ENCODE assay signal across 8 mouse cellular contexts in the genomic region with DNA sequence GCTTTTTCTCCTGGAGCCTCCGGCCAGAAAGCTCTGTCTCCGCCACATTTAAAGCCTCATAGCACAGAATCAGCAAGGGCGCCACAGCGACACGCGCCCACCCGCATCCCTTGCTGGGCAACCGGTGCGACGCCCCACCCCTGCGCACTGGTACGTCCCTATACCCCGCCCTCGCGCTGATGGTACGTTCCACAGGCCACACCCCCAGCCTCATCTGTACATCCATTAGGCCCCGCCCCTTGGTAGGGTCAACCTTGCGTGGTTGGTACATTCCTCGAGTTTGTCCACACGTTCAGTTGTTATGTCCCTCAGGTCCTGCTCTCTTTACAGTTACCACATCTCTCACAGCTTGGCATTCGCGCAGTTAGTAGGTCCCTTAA. TPM values are rescaled to one million over a fixed set of nuclear protein-coding genes. Genes with fewer than 3 reads are reported as not detected.
DNase-seq lines count a peak whose midpoint lies in the region; ATAC-seq and TF ChIP-seq lines count a peak whose summit lies in the region.

A gene (minus strand): TSS at position 148 of the 380 bp plus-strand sequence.
A gene (plus strand): TSS at position 298 of the 380 bp plus-strand sequence.

- under 1% methylated on average over 22 of the region's 22 CpGs for WGBS in limb, embryonic 12.5 days
- WGBS in midbrain, embryonic 13.5 days = under 1% methylated on average over 22 of the region's 22 CpGs

- peak; percentile 82 for ATAC-seq in limb, embryonic 12.5 days (ENCODE audit: insufficient number of reproducible peaks, insufficient read depth, low FRiP score, low TSS enrichment, low read depth)
- peak; percentile 73 for ATAC-seq in midbrain, embryonic 13.5 days

- peak within 1 kb of the TSS; percentile 86 for H3K4me2 ChIP-seq in limb, embryonic 12.5 days
- peak within 1 kb of the TSS; percentile 87 for H3K4me2 ChIP-seq in midbrain, embryonic 13.5 days (replicated peaks)

- peak within 1 kb of the TSS; percentile 65 for H3K27ac ChIP-seq in bone marrow macrophage, adult 2 months (ENCODE audit: insufficient read depth, low read depth, low read length)
- H3K27ac ChIP-seq in embryonic fibroblast, embryonic 13.5 days (ENCODE audit: insufficient read depth, low read length) = peak within 1 kb of the TSS; percentile 74
- H3K27ac ChIP-seq in limb, embryonic 12.5 days = peak within 1 kb of the TSS; percentile 82
- peak within 1 kb of the TSS; percentile 87 for H3K27ac ChIP-seq in midbrain, embryonic 13.5 days

- peaks cover 8% of the 10 kb centered on the region; the same call in 1 of the 2 replicates for H3K9me3 ChIP-seq in limb, embryonic 12.5 days
- H3K9me3 ChIP-seq in midbrain, embryonic 13.5 days = no peaks in the 10 kb centered on the region

- H3K9ac ChIP-seq in limb, embryonic 12.5 days (replicated peaks) = peak within 1 kb of the TSS; percentile 66
- peak within 1 kb of the TSS; percentile 72 for H3K9ac ChIP-seq in midbrain, embryonic 13.5 days (replicated peaks)

- 0 out of 2 replicates have a peak, but pooled peaks have one; percentile 16 for TF ChIP-seq POLR2A in bone marrow macrophage, adult 2 months (IDR thresholded peaks at IDR 0.05; ENCODE audit: borderline replicate concordance, low read depth, low read length)
- TF ChIP-seq POLR2A in embryonic fibroblast, embryonic 13.5 days (IDR thresholded peaks at IDR 0.05; ENCODE audit: low read depth, low read length) = peak; percentile 78

- peaks cover 48% of the 10 kb centered on the region for H3K36me3 ChIP-seq in limb, embryonic 12.5 days
- H3K36me3 ChIP-seq in midbrain, embryonic 13.5 days = peaks cover 37% of the 10 kb centered on the region

- peak within 1 kb of the TSS; percentile 84 for H3K4me3 ChIP-seq in bone marrow macrophage, adult 2 months (ENCODE audit: insufficient read depth, low read length)
- H3K4me3 ChIP-seq in embryonic fibroblast, embryonic 13.5 days (ENCODE audit: insufficient read depth, low read length) = peak within 1 kb of the TSS; percentile 99
- H3K4me3 ChIP-seq in limb, embryonic 12.5 days (replicated peaks) = peak within 1 kb of the TSS; percentile 60
- peak within 1 kb of the TSS; percentile 70 for H3K4me3 ChIP-seq in midbrain, embryonic 13.5 days (replicated peaks)

- H3K27me3 ChIP-seq in limb, embryonic 12.5 days = no peaks in the 10 kb centered on the region
- H3K27me3 ChIP-seq in midbrain, embryonic 13.5 days = no peaks in the 10 kb centered on the region

- no peak for TF ChIP-seq CTCF in bone marrow macrophage, adult 2 months (IDR thresholded peaks at IDR 0.05; ENCODE audit: low read depth, low read length)
- no peak for TF ChIP-seq CTCF in embryonic fibroblast, embryonic 13.5 days (IDR thresholded peaks at IDR 0.05; ENCODE audit: borderline replicate concordance, insufficient read depth, low read length)

- H3K4me1 ChIP-seq in bone marrow macrophage, adult 2 months (ENCODE audit: control insufficient read depth, insufficient read depth, low read length) = peaks cover 12% of the 10 kb centered on the region
- H3K4me1 ChIP-seq in embryonic fibroblast, embryonic 13.5 days (ENCODE audit: control insufficient read depth, insufficient read depth, low read length) = 0 out of 2 replicates have a peak, but pooled peaks cover 7% of the 10 kb centered on the region
- peaks cover 16% of the 10 kb centered on the region for H3K4me1 ChIP-seq in limb, embryonic 12.5 days (replicated peaks)
- H3K4me1 ChIP-seq in midbrain, embryonic 13.5 days (replicated peaks) = peaks cover 34% of the 10 kb centered on the region

- peak; percentile 98 for DNase-seq in 416B (ENCODE audit: low read depth)
- peak; percentile 96 to 99 for DNase-seq in heart, adult 9 months (ENCODE audit: low spot score in 2 of 2)
- peak; percentile 99 for DNase-seq in kidney, adult 9 months
- DNase-seq in spleen, postnatal 36 days (ENCODE audit: low spot score in 2 of 2) = peak; percentile 94 to 96

RNA-seq across cellular contexts. Expression of the first gene that starts in this region (rescaled TPM):
- 3.8 and 4.0 TPM in 2 replicates for polyA plus RNA-seq in bone marrow macrophage, adult 2 months (2012; ENCODE audit: insufficient read depth, insufficient read length, missing spikeins)
- 8.5 and 8.8 TPM in 2 replicates for polyA plus RNA-seq in embryonic fibroblast, embryonic 13.5 days (2011; ENCODE audit: insufficient read length, low read depth, missing spikeins)
- polyA plus RNA-seq in limb, embryonic 12.5 days (2016; fragmentation: Nextera tagmentation; extraction: Ambion mirVana) = 16.9 and 19.1 TPM in 2 replicates
- polyA plus RNA-seq in midbrain, embryonic 13.5 days (2015; fragmentation: Nextera tagmentation; extraction: Ambion mirVana) = 23.0 and 23.9 TPM in 2 replicates

RNA-seq across cellular contexts. Expression of the second gene that starts in this region (rescaled TPM):
- 20.3 and 20.4 TPM in 2 replicates for polyA plus RNA-seq in bone marrow macrophage, adult 2 months (2012; ENCODE audit: insufficient read depth, insufficient read length, missing spikeins)
- polyA plus RNA-seq in embryonic fibroblast, embryonic 13.5 days (2011; ENCODE audit: insufficient read length, low read depth, missing spikeins) = 39.3 and 43.0 TPM in 2 replicates
- polyA plus RNA-seq in limb, embryonic 12.5 days (2016; fragmentation: Nextera tagmentation; extraction: Ambion mirVana) = 48.8 and 50.3 TPM in 2 replicates
- polyA plus RNA-seq in midbrain, embryonic 13.5 days (2015; fragmentation: Nextera tagmentation; extraction: Ambion mirVana) = 43.9 and 44.3 TPM in 2 replicates

Comparison
In these comparisons a context has a peak if more than half of its experiments do, and no peak if none do; other contexts are left out.
1. Peak in every context shown above with its lines: DNase-seq, ATAC-seq, H3K4me3 ChIP-seq and H3K27ac ChIP-seq.